Mouse (Mus musculus) lung, postnatal 10 days (tissue): ENCODE measurements around the gene Cep350.
"Not testable (repeated sequence)": the region's sequence is repeated elsewhere in the genome, so short reads cannot be mapped to it uniquely, and the experiment has no call there.

ENCODE experiments used
- DNase-seq: peaks from one replicate; pipeline ENCODE4 v3.0.0; 2021

Cep350 gene

GRCm38 (mm10) chr1:155882646-155883231 is 90.3 kb downstream of the Cep350 start:
- not testable (repeated sequence) for DNase-seq

- no peak for DNase-seq
These were observed 93.5 kb downstream of the Cep350 start for GRCm38 (mm10) chr1:155879596-155879995.

- DNase-seq, result peak; percentile 19
These were observed 110.1 kb downstream of the Cep350 start for GRCm38 (mm10) chr1:155862967-155863366.

GRCm38 (mm10) chr1:155854926-155855702 is 117.9 kb downstream of the Cep350 start:
- DNase-seq, result peak; percentile 5

GRCm38 (mm10) chr1:155853009-155853408 is 120.0 kb downstream of the Cep350 start:
- DNase-seq, result no peak

- DNase-seq, result no peak
These were observed 128.8 kb downstream of the Cep350 start for GRCm38 (mm10) chr1:155844235-155844634.

GRCm38 (mm10) chr1:155843538-155843937 is 129.5 kb downstream of the Cep350 start:
- DNase-seq, result no peak

GRCm38 (mm10) chr1:155835667-155836066 is 137.4 kb downstream of the Cep350 start:
- no peak for DNase-seq

- no peak for DNase-seq
These were observed 139.4 kb downstream of the Cep350 start for GRCm38 (mm10) chr1:155833610-155834009.

- DNase-seq, result no peak
These were observed 141.1 kb downstream of the Cep350 start for GRCm38 (mm10) chr1:155831958-155832357.

GRCm38 (mm10) chr1:155830861-155831260 is 142.2 kb downstream of the Cep350 start:
- DNase-seq, result no peak

- no peak for DNase-seq
These were observed 145.3 kb downstream of the Cep350 start for GRCm38 (mm10) chr1:155827703-155828295.

GRCm38 (mm10) chr1:155826803-155827395 is 146.2 kb downstream of the Cep350 start:
- DNase-seq, result no peak

GRCm38 (mm10) chr1:155825940-155826716 is 146.9 kb downstream of the Cep350 start:
- DNase-seq, result no peak

- no peak for DNase-seq
These were observed 152.4 kb downstream of the Cep350 start for GRCm38 (mm10) chr1:155820646-155821045.

GRCm38 (mm10) chr1:155816167-155816566 is 156.9 kb downstream of the Cep350 start:
- DNase-seq, result no peak

- peak; percentile 91 for DNase-seq
These were observed 160.2 kb downstream of the Cep350 start, which contains the start of gene Qsox1 for GRCm38 (mm10) chr1:155812581-155813499. TSS of gene Qsox1 (minus strand) at chr1:155812889.

GRCm38 (mm10) chr1:155811995-155812580 is 161.0 kb downstream of the Cep350 start:
- DNase-seq, result no peak

- DNase-seq, result peak; percentile 37
These were observed 162.4 kb downstream of the Cep350 start for GRCm38 (mm10) chr1:155810616-155811015.

GRCm38 (mm10) chr1:155809706-155810442 is 163.2 kb downstream of the Cep350 start:
- DNase-seq, result peak; percentile 89
